Mouse (Mus musculus): ENCODE data around the gene Cd81. TPM values are rescaled to one million over a fixed set of nuclear protein-coding genes. Genes with fewer than 3 reads are reported as not detected.

Cd81 gene
- polyA plus RNA-seq, 1 experiment from 2014 or later = 152 TPM

GRCm38 (mm10) chr7:143033581-143033980, 19.0 kb upstream of the Cd81 start:
- WGBS (ENCODE audit: insufficient replicate concordance) = 70% methylated on average over 4 of the region's 4 CpGs
- Histone ChIP-seq H3K27me3 (ENCODE audit: control insufficient read depth, insufficient read depth, low read depth, low read length) (no peaks in the 10 kb centered on the region), H3K9me3 (replicated peaks; ENCODE audit: control insufficient read depth, low read length) (no peaks in the 10 kb centered on the region), H3K27ac (ENCODE audit: low read length) (no peak overlapping the region), H3K4me3 (ENCODE audit: low read depth, low read length) (no peak overlapping the region), H3K36me3 (ENCODE audit: control insufficient read depth, insufficient read depth) (no peaks in the 10 kb centered on the region), H3K4me2 (ENCODE audit: low read depth, low read length) (no peak overlapping the region), H3K9ac (ENCODE audit: low read depth, low read length) (no peak overlapping the region), H3K4me1 (ENCODE audit: control insufficient read depth, low read depth, low read length) (no peaks in the 10 kb centered on the region)
- ATAC-seq (ENCODE audit: low read depth) = no peak

DNA sequence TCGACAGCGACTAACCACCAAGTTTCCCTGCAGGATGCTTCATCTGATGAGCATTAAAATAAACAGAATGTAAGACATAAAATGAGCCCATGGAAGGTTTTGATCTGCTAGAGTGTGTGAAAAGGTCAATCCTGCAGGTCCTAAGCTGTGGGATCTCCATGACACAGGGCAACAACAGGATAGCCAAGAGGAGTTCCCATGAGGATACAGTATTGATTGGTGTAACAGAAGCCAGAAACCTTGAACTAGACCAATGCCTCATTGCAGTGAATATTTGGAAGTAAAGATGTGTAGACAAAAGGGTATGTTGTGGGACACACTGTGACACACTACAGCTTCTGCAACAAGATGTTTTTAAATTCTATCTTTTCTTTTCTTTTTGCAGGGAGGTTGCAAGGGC, 18.4 kb upstream of the Cd81 start:
- no peak overlapping the region for H3K9ac ChIP-seq (ENCODE audit: low read depth, low read length)
- H3K36me3 ChIP-seq (ENCODE audit: control insufficient read depth, insufficient read depth) = no peaks in the 10 kb centered on the region
- ATAC-seq (ENCODE audit: low read depth) = no peak
- H3K4me1 ChIP-seq (ENCODE audit: control insufficient read depth, low read depth, low read length) = no peaks in the 10 kb centered on the region
- WGBS (ENCODE audit: insufficient replicate concordance) = 85% methylated on average over 2 of the region's 2 CpGs
- H3K4me3 ChIP-seq (ENCODE audit: low read depth, low read length) = no peak overlapping the region
- H3K9me3 ChIP-seq (replicated peaks; ENCODE audit: control insufficient read depth, low read length) = no peaks in the 10 kb centered on the region
- H3K4me2 ChIP-seq (ENCODE audit: low read depth, low read length) = no peak overlapping the region
- no peak overlapping the region for H3K27ac ChIP-seq (ENCODE audit: low read length)
- H3K27me3 ChIP-seq (ENCODE audit: control insufficient read depth, insufficient read depth, low read depth, low read length) = no peaks in the 10 kb centered on the region

DNA sequence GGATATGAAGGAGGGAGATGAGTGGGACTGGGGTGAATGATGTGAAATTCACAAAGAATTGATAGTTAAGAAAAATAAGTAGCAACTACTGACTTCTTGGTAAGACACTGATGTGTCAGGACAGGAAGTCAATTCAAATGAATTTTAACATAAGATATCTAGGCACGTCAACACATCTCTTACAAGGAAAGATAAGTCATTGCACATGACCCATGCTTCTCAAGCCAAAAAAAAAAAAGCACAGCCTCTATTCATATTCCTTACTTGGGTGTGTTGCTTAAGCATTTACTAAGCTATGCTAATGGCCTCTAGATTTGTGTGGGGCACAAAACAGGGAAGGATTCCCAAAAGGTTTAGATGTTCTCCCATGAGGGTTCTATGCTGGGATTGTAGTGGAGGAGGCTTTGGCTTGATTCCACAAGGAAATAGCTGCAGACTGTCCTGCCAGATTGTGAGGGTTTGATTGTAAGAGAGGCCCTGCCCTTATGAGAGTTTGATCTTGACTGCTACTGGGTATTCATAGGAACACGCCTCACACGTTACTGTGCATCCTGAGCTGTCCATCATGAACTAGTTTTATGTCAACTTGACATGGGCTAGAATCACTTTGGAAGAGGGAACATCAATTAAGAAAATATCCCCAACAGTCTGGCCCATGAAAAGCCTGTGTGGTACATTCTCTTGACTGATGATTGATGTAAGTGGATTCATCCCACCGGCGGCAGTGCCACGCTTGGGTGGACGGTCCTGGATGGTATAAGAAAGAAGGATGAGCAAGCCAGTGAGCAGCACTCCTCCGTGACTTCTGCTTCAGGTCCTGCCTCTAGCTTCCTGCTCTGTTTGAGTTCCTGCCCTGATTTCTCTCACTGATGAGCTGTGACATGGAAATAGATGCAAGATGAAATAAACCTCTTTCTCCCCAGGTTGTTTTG, 17.8 kb upstream of the Cd81 start:
- ATAC-seq (ENCODE audit: low read depth) = no peak
- H3K27me3 ChIP-seq (ENCODE audit: control insufficient read depth, insufficient read depth, low read depth, low read length) = no peaks in the 10 kb centered on the region
- no peaks in the 10 kb centered on the region for H3K4me1 ChIP-seq (ENCODE audit: control insufficient read depth, low read depth, low read length)
- no peak overlapping the region for H3K4me2 ChIP-seq (ENCODE audit: low read depth, low read length)
- no peak overlapping the region for H3K9ac ChIP-seq (ENCODE audit: low read depth, low read length)
- no peaks in the 10 kb centered on the region for H3K9me3 ChIP-seq (replicated peaks; ENCODE audit: control insufficient read depth, low read length)
- WGBS (ENCODE audit: insufficient replicate concordance) = 67% methylated on average over 8 of the region's 8 CpGs
- no peaks in the 10 kb centered on the region for H3K36me3 ChIP-seq (ENCODE audit: control insufficient read depth, insufficient read depth)
- H3K27ac ChIP-seq (ENCODE audit: low read length) = no peak overlapping the region
- H3K4me3 ChIP-seq (ENCODE audit: low read depth, low read length) = no peak overlapping the region

DNA sequence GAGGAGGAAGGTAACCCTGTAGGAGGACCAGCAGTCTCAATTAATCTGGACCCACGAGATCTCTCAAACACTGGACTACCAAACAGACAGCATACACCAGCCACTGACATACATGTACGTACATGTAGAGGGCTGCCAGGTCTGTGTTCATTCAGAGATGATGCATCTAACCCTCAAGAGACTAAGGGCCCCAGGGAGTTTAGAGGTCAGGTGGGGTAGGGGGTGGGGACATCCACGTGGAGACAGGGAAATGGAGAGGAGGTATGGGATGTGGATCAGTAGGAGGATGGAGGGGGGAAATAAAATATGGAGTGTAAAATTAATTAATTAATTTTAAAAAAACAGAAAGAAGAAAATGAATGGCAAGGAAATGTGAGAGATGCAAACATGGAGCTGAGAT, 15.8 kb upstream of the Cd81 start:
- 57% methylated on average over 3 of the region's 3 CpGs for WGBS (ENCODE audit: insufficient replicate concordance)
- H3K4me2 ChIP-seq (ENCODE audit: low read depth, low read length) = no peak overlapping the region
- H3K27ac ChIP-seq (ENCODE audit: low read length) = no peak overlapping the region
- H3K27me3 ChIP-seq (ENCODE audit: control insufficient read depth, insufficient read depth, low read depth, low read length) = no peaks in the 10 kb centered on the region
- no peaks in the 10 kb centered on the region for H3K4me1 ChIP-seq (ENCODE audit: control insufficient read depth, low read depth, low read length)
- no peak overlapping the region for H3K9ac ChIP-seq (ENCODE audit: low read depth, low read length)
- no peak for ATAC-seq (ENCODE audit: low read depth)
- no peaks in the 10 kb centered on the region for H3K36me3 ChIP-seq (ENCODE audit: control insufficient read depth, insufficient read depth)
- H3K4me3 ChIP-seq (ENCODE audit: low read depth, low read length) = no peak overlapping the region
- no peaks in the 10 kb centered on the region for H3K9me3 ChIP-seq (replicated peaks; ENCODE audit: control insufficient read depth, low read length)

DNA sequence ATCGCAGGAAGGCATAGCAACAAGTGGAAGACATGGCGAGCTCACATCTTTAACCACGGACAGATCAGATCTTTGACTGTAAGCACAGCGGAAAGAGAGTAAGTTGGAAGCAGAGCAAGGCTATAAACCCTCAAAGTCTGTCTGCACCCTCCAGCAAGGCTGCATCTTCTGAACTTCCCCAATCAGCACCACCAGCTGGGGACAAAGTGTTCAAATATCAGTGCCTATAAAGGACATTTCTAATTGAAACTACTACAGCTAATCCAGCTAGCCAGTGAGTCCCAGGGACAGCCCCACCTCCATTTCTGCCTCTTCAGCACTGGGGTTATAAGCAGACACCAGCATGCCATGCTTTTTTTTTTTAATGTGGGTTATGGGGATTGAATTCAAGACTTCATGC, 15.2 kb upstream of the Cd81 start:
- no peaks in the 10 kb centered on the region for H3K9me3 ChIP-seq (replicated peaks; ENCODE audit: control insufficient read depth, low read length)
- H3K9ac ChIP-seq (ENCODE audit: low read depth, low read length) = no peak overlapping the region
- H3K36me3 ChIP-seq (ENCODE audit: control insufficient read depth, insufficient read depth) = no peaks in the 10 kb centered on the region
- H3K4me1 ChIP-seq (ENCODE audit: control insufficient read depth, low read depth, low read length) = peaks cover 2% of the 10 kb centered on the region
- H3K27ac ChIP-seq (ENCODE audit: low read length) = no peak overlapping the region
- WGBS (ENCODE audit: insufficient replicate concordance) = 60% methylated on average over 4 of the region's 4 CpGs
- H3K27me3 ChIP-seq (ENCODE audit: control insufficient read depth, insufficient read depth, low read depth, low read length) = no peaks in the 10 kb centered on the region
- no peak for ATAC-seq (ENCODE audit: low read depth)
- H3K4me3 ChIP-seq (ENCODE audit: low read depth, low read length) = no peak overlapping the region
- H3K4me2 ChIP-seq (ENCODE audit: low read depth, low read length) = no peak overlapping the region

DNA sequence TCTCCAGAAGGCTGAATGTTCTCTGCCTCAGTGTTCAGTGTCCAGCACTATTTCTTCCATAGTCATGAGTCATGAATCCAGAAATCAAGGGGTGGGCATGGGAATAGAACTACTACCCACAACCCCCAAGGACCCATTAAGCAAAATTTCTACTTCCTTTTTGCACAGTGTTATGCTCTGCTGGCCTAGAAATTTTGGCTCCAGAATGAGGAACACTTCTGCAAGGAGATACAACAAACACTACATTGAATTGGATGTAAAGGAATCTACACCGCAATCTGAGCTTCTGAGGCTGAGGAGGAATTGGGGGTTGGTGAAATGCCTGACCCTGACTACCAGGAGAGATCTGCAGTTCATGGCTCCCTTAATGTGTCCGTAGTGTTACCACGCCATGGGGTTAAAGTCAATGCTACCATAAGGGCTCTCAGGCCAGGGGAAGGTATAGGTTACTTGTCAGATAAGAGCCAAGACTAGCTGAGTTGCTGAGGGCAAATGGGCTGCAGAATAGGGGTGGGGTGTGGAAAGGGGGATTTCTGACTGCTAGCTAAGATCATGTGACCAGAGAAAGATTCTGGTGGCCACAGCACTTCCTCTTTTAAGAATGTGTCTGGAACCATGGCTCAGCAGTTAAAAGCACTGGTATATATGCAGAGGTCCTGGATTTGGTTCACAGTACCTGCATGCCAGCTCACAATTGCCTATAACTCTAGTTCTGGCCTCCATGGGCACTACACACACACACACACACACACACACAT, 14.2 kb upstream of the Cd81 start:
- Histone ChIP-seq H3K4me3 (ENCODE audit: low read depth, low read length) (no peak overlapping the region), H3K9me3 (replicated peaks; ENCODE audit: control insufficient read depth, low read length) (no peaks in the 10 kb centered on the region), H3K4me2 (ENCODE audit: low read depth, low read length) (no peak overlapping the region), H3K27ac (ENCODE audit: low read length) (no peak overlapping the region), H3K4me1 (ENCODE audit: control insufficient read depth, low read depth, low read length) (peaks cover 10% of the 10 kb centered on the region), H3K36me3 (ENCODE audit: control insufficient read depth, insufficient read depth) (no peaks in the 10 kb centered on the region), H3K27me3 (ENCODE audit: control insufficient read depth, insufficient read depth, low read depth, low read length) (no peaks in the 10 kb centered on the region), H3K9ac (ENCODE audit: low read depth, low read length) (no peak overlapping the region)
- ATAC-seq (ENCODE audit: low read depth) = no peak
- WGBS (ENCODE audit: insufficient replicate concordance) = 52% methylated on average over 3 of the region's 3 CpGs

DNA sequence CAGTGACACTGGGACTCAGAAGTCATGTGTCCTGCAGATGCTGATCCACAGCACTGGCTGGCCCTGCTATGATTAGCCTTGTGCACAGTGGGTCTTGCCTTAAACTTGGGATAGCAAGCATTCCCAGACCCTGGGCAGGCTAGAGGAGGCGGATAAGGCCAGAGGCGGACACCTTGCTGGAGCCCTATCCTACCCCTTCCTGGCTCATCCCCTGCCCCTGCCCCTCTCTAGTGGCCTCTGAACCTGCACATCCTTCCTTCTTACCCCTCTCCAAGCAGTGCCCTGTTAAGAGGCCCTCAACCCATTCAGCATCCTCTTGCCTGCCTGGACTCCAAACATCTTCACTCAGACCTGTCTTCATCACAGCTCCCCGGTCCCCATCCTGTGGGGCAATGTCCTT, 12.0 kb upstream of the Cd81 start:
- Histone ChIP-seq H3K36me3 (ENCODE audit: control insufficient read depth, insufficient read depth) (no peaks in the 10 kb centered on the region), H3K9me3 (replicated peaks; ENCODE audit: control insufficient read depth, low read length) (no peaks in the 10 kb centered on the region), H3K27me3 (ENCODE audit: control insufficient read depth, insufficient read depth, low read depth, low read length) (no peaks in the 10 kb centered on the region), H3K27ac (ENCODE audit: low read length) (no peak overlapping the region), H3K4me1 (ENCODE audit: control insufficient read depth, low read depth, low read length) (peaks cover 10% of the 10 kb centered on the region), H3K4me3 (ENCODE audit: low read depth, low read length) (no peak overlapping the region), H3K4me2 (ENCODE audit: low read depth, low read length) (no peak overlapping the region), H3K9ac (ENCODE audit: low read depth, low read length) (no peak overlapping the region)
- ATAC-seq (ENCODE audit: low read depth) = no peak
- WGBS (ENCODE audit: insufficient replicate concordance) = 76% methylated on average over 3 of the region's 3 CpGs

DNA sequence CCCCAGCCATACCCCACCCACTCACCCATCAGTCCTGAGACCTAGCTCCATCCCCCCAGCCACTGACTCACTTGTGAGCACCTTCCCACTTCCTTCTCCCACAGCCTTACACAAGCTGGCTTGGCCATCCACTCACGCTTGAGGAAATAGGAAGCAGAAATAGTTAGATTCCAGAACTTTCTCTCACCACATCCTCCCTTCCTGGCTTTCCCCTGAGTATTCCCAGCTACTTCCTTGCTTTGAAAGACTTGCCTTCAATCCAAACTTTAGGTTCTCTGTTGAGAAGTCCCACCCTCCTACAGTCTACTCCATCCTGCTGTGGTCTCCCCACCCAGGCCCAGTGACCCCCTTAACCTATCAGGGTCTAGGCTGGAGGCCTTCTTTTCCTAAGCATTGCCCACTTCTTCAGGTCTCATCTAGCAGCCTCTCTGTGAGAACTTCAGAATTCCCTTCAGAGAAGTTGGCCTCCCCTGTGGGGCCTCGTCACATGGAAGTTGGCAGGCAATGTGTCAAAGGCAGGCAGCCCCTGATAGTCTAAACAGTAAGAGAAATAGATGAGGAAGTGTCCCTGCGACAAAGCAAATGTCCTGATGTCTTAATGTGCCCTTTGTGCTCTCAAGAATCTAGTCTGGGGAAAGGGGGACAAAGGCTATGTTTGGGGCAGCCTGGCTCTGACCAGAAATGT, 11.3 kb upstream of the Cd81 start:
- ATAC-seq (ENCODE audit: low read depth) = no peak
- Histone ChIP-seq H3K9me3 (replicated peaks; ENCODE audit: control insufficient read depth, low read length) (no peaks in the 10 kb centered on the region), H3K9ac (ENCODE audit: low read depth, low read length) (no peak overlapping the region), H3K4me2 (ENCODE audit: low read depth, low read length) (no peak overlapping the region), H3K36me3 (ENCODE audit: control insufficient read depth, insufficient read depth) (no peaks in the 10 kb centered on the region), H3K27ac (ENCODE audit: low read length) (no peak overlapping the region), H3K27me3 (ENCODE audit: control insufficient read depth, insufficient read depth, low read depth, low read length) (no peaks in the 10 kb centered on the region), H3K4me3 (ENCODE audit: low read depth, low read length) (no peak overlapping the region), H3K4me1 (ENCODE audit: control insufficient read depth, low read depth, low read length) (peaks cover 10% of the 10 kb centered on the region)
- WGBS (ENCODE audit: insufficient replicate concordance) = 37% methylated on average over 3 of the region's 3 CpGs
